Mouse (Mus musculus): ENCODE measurements around the gene Cenpq. TPM values are rescaled to one million over a fixed set of nuclear protein-coding genes. Genes with fewer than 3 reads are reported as not detected.

Gene Cenpq
- polyA plus RNA-seq (2012; ENCODE audit: low replicate concordance): 0.32 and 1.3 TPM in 2 replicates

GRCm38 (mm10) chr17:40934420-40935231 lies at the start of gene Cenpq, which contains the start of gene Mut:
Cenpq (minus strand) TSS chr17:40935047.
Mut (plus strand) TSS chr17:40934685.

DNA sequence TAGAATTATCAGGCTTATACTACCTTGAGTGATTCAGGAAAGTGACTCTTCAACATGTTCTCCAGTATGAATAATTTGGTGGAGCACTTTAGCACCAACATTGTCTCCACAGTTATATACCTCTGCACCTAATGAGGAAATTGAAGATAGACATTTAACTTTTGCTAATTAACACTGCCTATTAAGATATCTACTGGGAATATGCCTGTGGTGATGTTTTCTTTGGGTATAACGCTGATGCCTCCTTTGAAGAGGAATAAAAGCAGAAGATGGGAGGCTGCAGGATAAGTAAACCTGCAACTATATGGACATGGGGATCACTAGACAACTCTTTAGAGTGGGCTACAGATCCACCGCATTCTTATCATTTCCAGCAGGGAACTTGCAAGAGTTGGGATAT lies 20.6 kb downstream of the Cenpq start, which contains the start of gene Glyatl3:
Gene Glyatl3, minus strand, starts transcription at position 101 of the 400 bp plus-strand sequence.

DNA sequence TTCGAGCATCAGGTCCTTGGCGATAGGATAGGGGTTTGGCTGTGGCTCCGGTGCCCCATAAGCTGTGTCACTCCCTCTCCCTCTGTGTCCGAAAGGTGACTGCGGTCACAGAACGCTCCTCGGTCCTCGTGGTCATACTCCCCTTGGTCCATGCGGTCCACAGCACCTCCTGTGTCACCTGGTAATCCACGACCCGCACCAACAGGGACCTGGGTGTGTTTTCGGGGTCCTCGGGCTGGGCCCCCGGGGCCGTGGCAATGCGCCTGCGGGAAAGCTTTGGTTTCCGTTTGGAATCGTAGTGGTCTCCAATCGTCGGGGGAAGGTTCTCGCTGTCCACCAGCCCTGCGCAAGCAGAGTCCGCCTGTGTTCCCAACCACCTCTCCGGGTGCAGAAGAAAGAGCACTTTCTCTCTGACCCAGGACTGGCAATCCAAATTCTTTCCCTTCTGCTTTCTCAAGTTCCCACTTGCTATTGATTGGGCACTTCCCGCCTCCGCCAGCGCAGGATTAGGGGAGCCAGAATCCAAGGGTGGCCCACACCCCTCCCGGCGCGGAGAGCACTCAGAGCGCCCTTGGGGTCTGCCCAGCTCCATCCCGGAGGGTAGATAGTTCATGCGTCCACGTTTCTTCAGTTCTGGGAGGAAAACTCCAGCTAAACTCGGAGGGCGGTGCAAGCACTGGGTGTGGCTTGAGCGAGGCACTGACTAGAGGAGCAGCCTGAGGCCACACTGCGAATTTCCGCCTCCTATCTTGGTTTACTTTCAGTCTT lies 54.7 kb downstream of the Cenpq start, which contains the start of gene 9130008F23Rik:
Gene 9130008F23Rik, minus strand, starts transcription at position 636 of the 768 bp plus-strand sequence.

Other genes with a start within 250 kb of the Cenpq start
- gene Esp1, start 207.9 kb downstream of the Cenpq start, polyA plus RNA-seq (2012; ENCODE audit: low replicate concordance): not detected in 2 replicates
- 0.19 TPM in 1 of 2 replicates, not detected in the other for gene Crisp2, start 128.0 kb downstream of the Cenpq start, polyA plus RNA-seq (2012; ENCODE audit: low replicate concordance)
- 28.1 and 92.5 TPM in 2 replicates for gene Rhag, start 123.9 kb downstream of the Cenpq start, polyA plus RNA-seq (2012; ENCODE audit: low replicate concordance)
- gene 9130008F23Rik, start 54.5 kb downstream of the Cenpq start, polyA plus RNA-seq (2012; ENCODE audit: low replicate concordance): 0.41 TPM in 1 of 2 replicates, not detected in the other
- not detected in 2 replicates for gene Glyatl3, start 20.7 kb downstream of the Cenpq start, polyA plus RNA-seq (2012; ENCODE audit: low replicate concordance)
- gene Mut, start 362 bp downstream of the Cenpq start, polyA plus RNA-seq (2012; ENCODE audit: low replicate concordance): 0.14 and 3.8 TPM in 2 replicates